Mouse (Mus musculus) bone marrow macrophage, adult 2 months (primary cell): ENCODE measurements at regions not wholly inside any gene's neighbourhood (a gene's known extent, or its start where the extent isn't known, plus 50 kb on each side); places are given as distances from the start of the nearest gene placed in this dataset.

Experiments used
- CTCF ChIP-seq: IDR thresholded peaks from 2 replicates; pipeline ENCODE4 v1.5.1; 2012; ENCODE audit warnings: low read depth, mild to moderate bottlenecking, low read length, moderate library complexity
- POLR2A ChIP-seq: IDR thresholded peaks from 2 replicates; pipeline ENCODE4 v1.6.1; 2012; ENCODE audit warnings: mild to moderate bottlenecking, low read depth, low read length, borderline replicate concordance

GRCm38 (mm10) chr4:105690716-105691115, 99.0 kb upstream of the Gm12728 start:
- TF ChIP-seq CTCF (no peak), POLR2A (no peak)
